Mouse (Mus musculus) G1E (cell line): ENCODE data around the gene Fkbp5.

Experiments
- CTCF ChIP-seq: IDR thresholded peaks from 2 replicates; pipeline ENCODE4 v1.5.1; 2012; ENCODE audit warnings: low read depth, low read length, inconsistent platforms, mixed read lengths
- GATA1 ChIP-seq: IDR thresholded peaks from 2 replicates; pipeline ENCODE4 v1.6.1; 2012; ENCODE audit warnings: borderline replicate concordance, low read length, inconsistent platforms, mixed read lengths
- POLR2AphosphoS5 ChIP-seq: IDR thresholded peaks from 2 replicates; pipeline ENCODE4 v1.6.1; 2012; ENCODE audit warnings: low read depth, low read length, inconsistent platforms; ENCODE audit not compliant: insufficient replicate concordance
- TAL1 ChIP-seq: conservative IDR thresholded peaks from 2 replicates; pipeline ENCODE4 v1.6.1; 2012; ENCODE audit warnings: low read depth, low read length, inconsistent platforms, mixed read lengths

- no peak for TF ChIP-seq CTCF
- no peak for TF ChIP-seq TAL1
- TF ChIP-seq GATA1: no peak
- no peak for TF ChIP-seq POLR2AphosphoS5
Measured at GRCm38 (mm10) chr17:28513337-28513736, 4.0 kb downstream of the Fkbp5 start.
